Mouse (Mus musculus): Measurements from ENCODE around the gene Slc16a13. TPM values are rescaled to one million over a fixed set of nuclear protein-coding genes. Genes with fewer than 3 reads are reported as not detected.

Slc16a13 gene
- polyA plus RNA-seq, 1 experiment from 2014 or later: 12.9 TPM

GRCm38 (mm10) chr11:70215301-70215700 is 5.6 kb downstream of the Slc16a13 start:
- Histone ChIP-seq H3K27me3 (ENCODE audit: control insufficient read depth, insufficient read depth, low read length) (peaks cover 48% of the 10 kb centered on the region), H3K4me1 (replicated peaks; ENCODE audit: control insufficient read depth, insufficient read depth, low read length) (peaks cover 36% of the 10 kb centered on the region), H3K27ac (no peak overlapping the region), H3K4me3 (replicated peaks; ENCODE audit: low read length) (0 out of 2 replicates have a peak overlapping the region, but pooled peaks have one; percentile 32), H3K4me2 (replicated peaks) (peak overlapping the region; percentile 79; the same call in 1 of the 2 replicates), H3K9ac (no peak overlapping the region), H3K9me3 (ENCODE audit: control insufficient read depth, low read length) (no peaks in the 10 kb centered on the region), H3K36me3 (replicated peaks; ENCODE audit: control insufficient read depth, insufficient read depth) (peaks cover 16% of the 10 kb centered on the region)
- no peak for ATAC-seq (ENCODE audit: low FRiP score)
- WGBS: 10% methylated on average over 22 of the region's 22 CpGs
- DNase-seq (ENCODE audit: low spot score): no peak

GRCm38 (mm10) chr11:70214856-70215209 is 6.0 kb downstream of the Slc16a13 start:
- Histone ChIP-seq H3K4me1 (replicated peaks; ENCODE audit: control insufficient read depth, insufficient read depth, low read length) (peaks cover 31% of the 10 kb centered on the region), H3K4me3 (replicated peaks; ENCODE audit: low read length) (peak overlapping the region; percentile 32), H3K9me3 (ENCODE audit: control insufficient read depth, low read length) (no peaks in the 10 kb centered on the region), H3K9ac (0 out of 2 replicates have a peak overlapping the region, but pooled peaks have one; percentile 39), H3K36me3 (replicated peaks; ENCODE audit: control insufficient read depth, insufficient read depth) (peaks cover 16% of the 10 kb centered on the region), H3K4me2 (replicated peaks) (peak overlapping the region; percentile 79), H3K27ac (no peak overlapping the region), H3K27me3 (ENCODE audit: control insufficient read depth, insufficient read depth, low read length) (peaks cover 48% of the 10 kb centered on the region)
- 4% methylated on average over 18 of the region's 18 CpGs for WGBS
- peak; percentile 18; the same call in 1 of the 2 replicates for ATAC-seq (ENCODE audit: low FRiP score)
- DNase-seq (ENCODE audit: low spot score): no peak

GRCm38 (mm10) chr11:70214191-70214855 is 6.5 kb downstream of the Slc16a13 start:
- DNase-seq (ENCODE audit: low spot score) (no peak), ATAC-seq (ENCODE audit: low FRiP score) (peak; percentile 31)
- WGBS: under 1% methylated on average over 45 of the region's 46 CpGs
- Histone ChIP-seq H3K27ac (no peak overlapping the region), H3K27me3 (ENCODE audit: control insufficient read depth, insufficient read depth, low read length) (peaks cover 48% of the 10 kb centered on the region), H3K4me2 (replicated peaks) (peak overlapping the region; percentile 79), H3K4me3 (replicated peaks; ENCODE audit: low read length) (peak overlapping the region; percentile 32), H3K36me3 (replicated peaks; ENCODE audit: control insufficient read depth, insufficient read depth) (peaks cover 16% of the 10 kb centered on the region), H3K9ac (peak overlapping the region; percentile 39), H3K4me1 (replicated peaks; ENCODE audit: control insufficient read depth, insufficient read depth, low read length) (peaks cover 26% of the 10 kb centered on the region), H3K9me3 (ENCODE audit: control insufficient read depth, low read length) (no peaks in the 10 kb centered on the region)

GRCm38 (mm10) chr11:70213736-70214135 is 7.1 kb downstream of the Slc16a13 start:
- ATAC-seq (ENCODE audit: low FRiP score) (no peak; the same call in 1 of the 2 replicates), DNase-seq (ENCODE audit: low spot score) (no peak)
- Histone ChIP-seq H3K27me3 (ENCODE audit: control insufficient read depth, insufficient read depth, low read length) (peaks cover 48% of the 10 kb centered on the region), H3K27ac (no peak overlapping the region), H3K4me3 (replicated peaks; ENCODE audit: low read length) (peak overlapping the region; percentile 32), H3K4me2 (replicated peaks) (peak overlapping the region; percentile 79), H3K36me3 (replicated peaks; ENCODE audit: control insufficient read depth, insufficient read depth) (peaks cover 16% of the 10 kb centered on the region), H3K9me3 (ENCODE audit: control insufficient read depth, low read length) (no peaks in the 10 kb centered on the region), H3K9ac (peak overlapping the region; percentile 39), H3K4me1 (replicated peaks; ENCODE audit: control insufficient read depth, insufficient read depth, low read length) (peaks cover 20% of the 10 kb centered on the region)
- WGBS: 5% methylated on average over 25 of the region's 26 CpGs

- 10% methylated on average over 9 of the region's 9 CpGs for WGBS
- H3K4me2 ChIP-seq (replicated peaks): peak overlapping the region; percentile 79; the same call in 1 of the 2 replicates
- no peak overlapping the region for H3K9ac ChIP-seq
- peaks cover 48% of the 10 kb centered on the region for H3K27me3 ChIP-seq (ENCODE audit: control insufficient read depth, insufficient read depth, low read length)
- H3K9me3 ChIP-seq (ENCODE audit: control insufficient read depth, low read length): no peaks in the 10 kb centered on the region
- H3K4me3 ChIP-seq (replicated peaks; ENCODE audit: low read length): no peak overlapping the region
- H3K4me1 ChIP-seq (replicated peaks; ENCODE audit: control insufficient read depth, insufficient read depth, low read length): peaks cover 16% of the 10 kb centered on the region
- ATAC-seq (ENCODE audit: low FRiP score) (no peak), DNase-seq (ENCODE audit: low spot score) (peak; percentile 83)
- H3K36me3 ChIP-seq (replicated peaks; ENCODE audit: control insufficient read depth, insufficient read depth): peaks cover 15% of the 10 kb centered on the region
- H3K27ac ChIP-seq: no peak overlapping the region
These were observed 8.0 kb downstream of the Slc16a13 start for GRCm38 (mm10) chr11:70212896-70213295.

GRCm38 (mm10) chr11:70212423-70212822 is 8.4 kb downstream of the Slc16a13 start, which contains the start of gene Slc16a11:
Gene Slc16a11, plus strand, starts transcription at chr11:70212752.
- Histone ChIP-seq H3K27me3 (ENCODE audit: control insufficient read depth, insufficient read depth, low read length) (peaks cover 48% of the 10 kb centered on the region), H3K27ac (no peak within 1 kb of the TSS), H3K4me2 (replicated peaks) (peak within 1 kb of the TSS; percentile 79), H3K4me1 (replicated peaks; ENCODE audit: control insufficient read depth, insufficient read depth, low read length) (peaks cover 16% of the 10 kb centered on the region), H3K4me3 (replicated peaks; ENCODE audit: low read length) (peak within 1 kb of the TSS; percentile 32), H3K9ac (peak within 1 kb of the TSS; percentile 39), H3K36me3 (replicated peaks; ENCODE audit: control insufficient read depth, insufficient read depth) (peaks cover 11% of the 10 kb centered on the region), H3K9me3 (ENCODE audit: control insufficient read depth, low read length) (no peaks in the 10 kb centered on the region)
- WGBS: 66% methylated on average over 6 of the region's 6 CpGs
- ATAC-seq (ENCODE audit: low FRiP score) (no peak), DNase-seq (ENCODE audit: low spot score) (no peak)

- ATAC-seq (ENCODE audit: low FRiP score) (no peak), DNase-seq (ENCODE audit: low spot score) (no peak)
- 80% methylated on average over 6 of the region's 6 CpGs for whole genome bisulfite sequencing
- H3K27me3 ChIP-seq (ENCODE audit: control insufficient read depth, insufficient read depth, low read length): peaks cover 46% of the 10 kb centered on the region
- H3K9me3 ChIP-seq (ENCODE audit: control insufficient read depth, low read length): no peaks in the 10 kb centered on the region
- H3K4me3 ChIP-seq (replicated peaks; ENCODE audit: low read length): no peak overlapping the region
- no peak overlapping the region for H3K27ac ChIP-seq
- peaks cover 6% of the 10 kb centered on the region for H3K36me3 ChIP-seq (replicated peaks; ENCODE audit: control insufficient read depth, insufficient read depth)
- H3K9ac ChIP-seq: no peak overlapping the region
- peaks cover 16% of the 10 kb centered on the region for H3K4me1 ChIP-seq (replicated peaks; ENCODE audit: control insufficient read depth, insufficient read depth, low read length)
- no peak overlapping the region for H3K4me2 ChIP-seq (replicated peaks)
These were observed 8.9 kb downstream of the Slc16a13 start for GRCm38 (mm10) chr11:70211972-70212371.

- Histone ChIP-seq H3K9ac (no peak overlapping the region), H3K4me1 (replicated peaks; ENCODE audit: control insufficient read depth, insufficient read depth, low read length) (peaks cover 16% of the 10 kb centered on the region), H3K9me3 (ENCODE audit: control insufficient read depth, low read length) (no peaks in the 10 kb centered on the region), H3K27ac (no peak overlapping the region), H3K27me3 (ENCODE audit: control insufficient read depth, insufficient read depth, low read length) (peaks cover 33% of the 10 kb centered on the region), H3K4me3 (replicated peaks; ENCODE audit: low read length) (no peak overlapping the region), H3K36me3 (replicated peaks; ENCODE audit: control insufficient read depth, insufficient read depth) (no peaks in the 10 kb centered on the region), H3K4me2 (replicated peaks) (no peak overlapping the region)
- no peak for ATAC-seq (ENCODE audit: low FRiP score)
- DNase-seq (ENCODE audit: low spot score): no peak
- WGBS: 95% methylated on average over 2 of the region's 2 CpGs
These were observed 10.2 kb downstream of the Slc16a13 start for GRCm38 (mm10) chr11:70210681-70211080.

GRCm38 (mm10) chr11:70208778-70209388 is 12.0 kb downstream of the Slc16a13 start:
- peaks cover 4% of the 10 kb centered on the region for H3K4me1 ChIP-seq (replicated peaks; ENCODE audit: control insufficient read depth, insufficient read depth, low read length)
- no peak overlapping the region for H3K4me3 ChIP-seq (replicated peaks; ENCODE audit: low read length)
- H3K36me3 ChIP-seq (replicated peaks; ENCODE audit: control insufficient read depth, insufficient read depth): no peaks in the 10 kb centered on the region
- WGBS: 79% methylated on average over 5 of the region's 5 CpGs
- H3K9ac ChIP-seq: no peak overlapping the region
- DNase-seq (ENCODE audit: low spot score) (no peak), ATAC-seq (ENCODE audit: low FRiP score) (no peak)
- no peak overlapping the region for H3K27ac ChIP-seq
- peaks cover 15% of the 10 kb centered on the region; the same call in 1 of the 2 replicates for H3K27me3 ChIP-seq (ENCODE audit: control insufficient read depth, insufficient read depth, low read length)
- H3K4me2 ChIP-seq (replicated peaks): no peak overlapping the region
- no peaks in the 10 kb centered on the region for H3K9me3 ChIP-seq (ENCODE audit: control insufficient read depth, low read length)

All from hindbrain, embryonic 14.5 days (tissue).